Mouse (Mus musculus) thymus, adult 2 months (tissue): ENCODE data around the gene Dmxl2.

Experiments used
- CTCF ChIP-seq: fragments of 200-500 bp; IDR thresholded peaks from 2 replicates; pipeline ENCODE4 v1.5.1; 2012; ENCODE audit warnings: mild to moderate bottlenecking, control low read depth, low read length, moderate library complexity, borderline replicate concordance; ENCODE audit not compliant: control insufficient read depth, poor library complexity, insufficient read depth; ENCODE audit errors: extremely low read depth
- POLR2A ChIP-seq: fragments of 200-500 bp; IDR thresholded peaks from 2 replicates; pipeline ENCODE4 v1.6.1; 2012; ENCODE audit warnings: mild to moderate bottlenecking, low read length, control low read depth, moderate library complexity; ENCODE audit not compliant: control insufficient read depth, poor library complexity, insufficient read depth; ENCODE audit errors: extremely low read depth

DNA sequence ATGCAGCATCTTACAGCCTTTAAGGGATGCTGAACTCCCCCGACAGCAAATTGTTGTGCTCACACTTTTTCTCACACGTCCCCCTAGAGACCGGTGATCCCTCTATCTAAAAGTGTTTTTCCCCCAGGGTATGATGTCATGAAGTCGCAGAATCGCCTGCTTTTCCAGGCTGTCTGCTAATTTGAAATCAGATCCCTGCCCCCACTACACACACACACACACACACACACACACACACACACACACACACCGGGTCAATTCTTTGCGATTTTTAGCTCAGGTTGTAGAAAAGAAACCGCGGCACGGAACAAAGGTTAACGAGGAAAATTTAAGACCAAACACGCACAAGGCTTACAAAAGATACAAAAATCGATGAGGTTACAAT lies 677 bp upstream of the Dmxl2 start:
- TF ChIP-seq POLR2A (no peak), CTCF (no peak)
